Comparison of ENCODE assay signal across 1 mouse cellular context in the genomic region with DNA sequence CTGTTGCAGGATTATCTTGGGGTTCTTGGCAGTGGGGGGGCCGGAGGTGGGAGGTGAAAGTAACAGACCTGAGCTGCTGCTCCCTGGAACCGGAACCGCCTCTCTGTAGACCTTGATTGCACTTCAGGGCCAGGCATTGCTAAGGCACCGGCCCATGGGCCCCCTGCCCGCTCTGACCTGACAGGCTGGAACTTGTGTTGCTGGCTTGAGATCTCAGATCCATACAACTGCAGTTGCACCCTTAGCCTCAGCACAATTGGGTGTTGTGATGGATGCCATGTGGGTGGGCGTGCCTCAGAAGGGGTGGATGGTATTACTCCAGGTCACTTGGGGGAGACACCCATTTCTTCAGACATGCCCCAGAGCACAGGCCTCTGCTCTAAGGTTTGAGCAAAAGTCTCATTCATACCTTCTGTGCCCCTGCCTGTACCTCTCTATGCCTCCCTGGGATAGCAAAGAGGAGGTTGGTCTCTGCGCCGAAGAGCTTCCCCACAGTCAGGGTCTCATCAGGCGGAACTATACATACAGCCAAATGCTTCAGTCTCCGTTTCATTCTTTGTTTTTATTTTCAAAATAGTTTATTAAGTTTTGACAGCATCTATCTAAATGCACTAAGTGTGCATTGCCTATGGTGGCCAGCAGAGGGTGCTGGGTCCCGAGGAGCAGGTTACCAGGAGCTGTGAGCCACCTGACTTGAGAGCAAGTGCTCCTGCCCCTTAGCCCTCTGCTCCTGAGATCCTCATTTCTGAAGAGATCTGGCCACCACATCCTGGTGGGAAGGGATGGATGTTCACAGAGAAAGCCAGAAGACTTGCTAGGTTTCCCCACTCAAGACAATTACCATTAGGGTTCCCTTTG.
TF ChIP-seq lines count a peak whose summit lies in the region.

No protein-coding gene starts in this region.

TF ChIP-seq in CH12.LX, 34 proteins besides CTCF, POLR2A, EP300 and RAD21:
- peak; percentile 92 for TF ChIP-seq SMC3 (IDR thresholded peaks at IDR 0.05; ENCODE audit: low read depth, low read length)
- TF ChIP-seq MAFK (IDR thresholded peaks at IDR 0.05; ENCODE audit: insufficient replicate concordance, low read length) = no peak
- no peak for TF ChIP-seq SIN3A (IDR thresholded peaks at IDR 0.05; ENCODE audit: low read length)
- peak; percentile 43; the same call in 1 of the 2 replicates for TF ChIP-seq BHLHE40 (IDR thresholded peaks at IDR 0.05; ENCODE audit: low read depth, low read length)
- peak; percentile 92 for TF ChIP-seq POLR2AphosphoS2 (IDR thresholded peaks at IDR 0.05; ENCODE audit: low read depth, low read length)
- no peak for TF ChIP-seq UBTF (IDR thresholded peaks at IDR 0.05; ENCODE audit: low read depth, low read length)
- TF ChIP-seq JUN (IDR thresholded peaks at IDR 0.05; ENCODE audit: insufficient read depth, low read depth, low read length) = no peak
- no peak for TF ChIP-seq MEF2A (IDR thresholded peaks at IDR 0.05; ENCODE audit: borderline replicate concordance, low read depth, low read length)
- TF ChIP-seq ELF1 (IDR thresholded peaks at IDR 0.05; ENCODE audit: low read depth, low read length) = no peak
- TF ChIP-seq MXI1 (IDR thresholded peaks at IDR 0.05; ENCODE audit: low read depth, low read length) = peak; percentile 36; the same call in 1 of the 2 replicates
